Mouse (Mus musculus): ENCODE data around the gene Cpa4. TPM values are rescaled to one million over a fixed set of nuclear protein-coding genes. Genes with fewer than 3 reads are reported as not detected.

The Cpa4 gene
- polyA plus RNA-seq, 1 experiment from 2014 or later: 0.06 TPM

- H3K9ac ChIP-seq: no peak overlapping the region
- no peaks in the 10 kb centered on the region for H3K36me3 ChIP-seq (replicated peaks)
- H3K9me3 ChIP-seq (replicated peaks): no peaks in the 10 kb centered on the region
- H3K4me2 ChIP-seq: no peak overlapping the region
- H3K27ac ChIP-seq (replicated peaks): no peak overlapping the region
- no peak for ATAC-seq (ENCODE audit: insufficient read depth)
- no peaks in the 10 kb centered on the region for H3K27me3 ChIP-seq
- H3K4me1 ChIP-seq (replicated peaks): no peaks in the 10 kb centered on the region
- no peak overlapping the region for H3K4me3 ChIP-seq (replicated peaks)
- WGBS (ENCODE audit: insufficient replicate concordance): 63% methylated on average over 20 of the region's 20 CpGs
Observed at GRCm38 (mm10) chr6:30572456-30573311, 4.5 kb downstream of the Cpa4 start.

GRCm38 (mm10) chr6:30573380-30573779 is 5.2 kb downstream of the Cpa4 start:
- no peaks in the 10 kb centered on the region for H3K27me3 ChIP-seq
- no peak overlapping the region for H3K4me3 ChIP-seq (replicated peaks)
- no peak for ATAC-seq (ENCODE audit: insufficient read depth)
- H3K4me2 ChIP-seq: no peak overlapping the region
- WGBS (ENCODE audit: insufficient replicate concordance): 59% methylated on average over 5 of the region's 5 CpGs
- no peak overlapping the region for H3K27ac ChIP-seq (replicated peaks)
- H3K9me3 ChIP-seq (replicated peaks): no peaks in the 10 kb centered on the region
- H3K36me3 ChIP-seq (replicated peaks): no peaks in the 10 kb centered on the region
- no peak overlapping the region for H3K9ac ChIP-seq
- no peaks in the 10 kb centered on the region for H3K4me1 ChIP-seq (replicated peaks)

GRCm38 (mm10) chr6:30574945-30575344 is 6.8 kb downstream of the Cpa4 start:
- 75% methylated on average over 1 of the region's 1 CpGs for WGBS (ENCODE audit: insufficient replicate concordance)
- Histone ChIP-seq H3K9ac (no peak overlapping the region), H3K4me2 (no peak overlapping the region), H3K4me1 (replicated peaks) (no peaks in the 10 kb centered on the region), H3K27me3 (no peaks in the 10 kb centered on the region), H3K4me3 (replicated peaks) (no peak overlapping the region), H3K9me3 (replicated peaks) (no peaks in the 10 kb centered on the region), H3K27ac (replicated peaks) (no peak overlapping the region), H3K36me3 (replicated peaks) (no peaks in the 10 kb centered on the region)
- ATAC-seq (ENCODE audit: insufficient read depth): no peak

GRCm38 (mm10) chr6:30576477-30577203 is 8.5 kb downstream of the Cpa4 start:
- WGBS (ENCODE audit: insufficient replicate concordance): 65% methylated on average over 17 of the region's 17 CpGs
- no peak for ATAC-seq (ENCODE audit: insufficient read depth)
- H3K36me3 ChIP-seq (replicated peaks): no peaks in the 10 kb centered on the region
- no peak overlapping the region for H3K4me3 ChIP-seq (replicated peaks)
- H3K9me3 ChIP-seq (replicated peaks): no peaks in the 10 kb centered on the region
- H3K27me3 ChIP-seq: no peaks in the 10 kb centered on the region
- H3K4me2 ChIP-seq: no peak overlapping the region
- no peak overlapping the region for H3K9ac ChIP-seq
- H3K4me1 ChIP-seq (replicated peaks): no peaks in the 10 kb centered on the region
- H3K27ac ChIP-seq (replicated peaks): no peak overlapping the region

GRCm38 (mm10) chr6:30579961-30580840 is 12.0 kb downstream of the Cpa4 start:
- no peaks in the 10 kb centered on the region for H3K36me3 ChIP-seq (replicated peaks)
- H3K4me1 ChIP-seq (replicated peaks): no peaks in the 10 kb centered on the region
- no peak overlapping the region for H3K4me2 ChIP-seq
- no peak overlapping the region for H3K4me3 ChIP-seq (replicated peaks)
- H3K9ac ChIP-seq: no peak overlapping the region
- H3K9me3 ChIP-seq (replicated peaks): no peaks in the 10 kb centered on the region
- H3K27me3 ChIP-seq: no peaks in the 10 kb centered on the region
- no peak overlapping the region for H3K27ac ChIP-seq (replicated peaks)
- 66% methylated on average over 17 of the region's 17 CpGs for WGBS (ENCODE audit: insufficient replicate concordance)
- no peak for ATAC-seq (ENCODE audit: insufficient read depth)

GRCm38 (mm10) chr6:30580841-30581176 is 12.6 kb downstream of the Cpa4 start:
- Histone ChIP-seq H3K27ac (replicated peaks) (no peak overlapping the region), H3K27me3 (no peaks in the 10 kb centered on the region), H3K36me3 (replicated peaks) (no peaks in the 10 kb centered on the region), H3K4me3 (replicated peaks) (no peak overlapping the region), H3K4me1 (replicated peaks) (no peaks in the 10 kb centered on the region), H3K9ac (no peak overlapping the region), H3K9me3 (replicated peaks) (no peaks in the 10 kb centered on the region), H3K4me2 (no peak overlapping the region)
- no peak for ATAC-seq (ENCODE audit: insufficient read depth)
- WGBS (ENCODE audit: insufficient replicate concordance): 74% methylated on average over 8 of the region's 8 CpGs

GRCm38 (mm10) chr6:30586886-30587442 is 18.8 kb downstream of the Cpa4 start:
- Histone ChIP-seq H3K4me1 (replicated peaks) (no peaks in the 10 kb centered on the region), H3K9me3 (replicated peaks) (no peaks in the 10 kb centered on the region), H3K36me3 (replicated peaks) (no peaks in the 10 kb centered on the region), H3K4me3 (replicated peaks) (no peak overlapping the region), H3K4me2 (no peak overlapping the region), H3K27me3 (no peaks in the 10 kb centered on the region), H3K9ac (no peak overlapping the region), H3K27ac (replicated peaks) (no peak overlapping the region)
- WGBS (ENCODE audit: insufficient replicate concordance): 58% methylated on average over 7 of the region's 7 CpGs
- no peak for ATAC-seq (ENCODE audit: insufficient read depth)

GRCm38 (mm10) chr6:30589819-30590218 is 21.6 kb downstream of the Cpa4 start:
- H3K9me3 ChIP-seq (replicated peaks): no peaks in the 10 kb centered on the region
- no peak overlapping the region for H3K27ac ChIP-seq (replicated peaks)
- H3K4me2 ChIP-seq: no peak overlapping the region
- no peak for ATAC-seq (ENCODE audit: insufficient read depth)
- no peak overlapping the region for H3K9ac ChIP-seq
- no peak overlapping the region for H3K4me3 ChIP-seq (replicated peaks)
- H3K4me1 ChIP-seq (replicated peaks): no peaks in the 10 kb centered on the region
- H3K27me3 ChIP-seq: no peaks in the 10 kb centered on the region
- no peaks in the 10 kb centered on the region for H3K36me3 ChIP-seq (replicated peaks)
- WGBS (ENCODE audit: insufficient replicate concordance): 30% methylated on average over 2 of the region's 2 CpGs

- 42% methylated on average over 5 of the region's 5 CpGs for WGBS (ENCODE audit: insufficient replicate concordance)
- no peak for ATAC-seq (ENCODE audit: insufficient read depth)
- no peak overlapping the region for H3K4me3 ChIP-seq (replicated peaks)
- H3K9ac ChIP-seq: no peak overlapping the region
- H3K27ac ChIP-seq (replicated peaks): no peak overlapping the region
- H3K27me3 ChIP-seq: no peaks in the 10 kb centered on the region
- no peaks in the 10 kb centered on the region for H3K4me1 ChIP-seq (replicated peaks)
- H3K9me3 ChIP-seq (replicated peaks): no peaks in the 10 kb centered on the region
- no peak overlapping the region for H3K4me2 ChIP-seq
- H3K36me3 ChIP-seq (replicated peaks): no peaks in the 10 kb centered on the region
Observed at GRCm38 (mm10) chr6:30591851-30592404, 23.8 kb downstream of the Cpa4 start.

GRCm38 (mm10) chr6:30592417-30592974 is 24.3 kb downstream of the Cpa4 start:
- H3K9ac ChIP-seq: no peak overlapping the region
- H3K9me3 ChIP-seq (replicated peaks): no peaks in the 10 kb centered on the region
- H3K4me1 ChIP-seq (replicated peaks): no peaks in the 10 kb centered on the region
- H3K27me3 ChIP-seq: no peaks in the 10 kb centered on the region
- H3K4me3 ChIP-seq (replicated peaks): no peak overlapping the region
- ATAC-seq (ENCODE audit: insufficient read depth): no peak
- H3K4me2 ChIP-seq: no peak overlapping the region
- H3K36me3 ChIP-seq (replicated peaks): no peaks in the 10 kb centered on the region
- 57% methylated on average over 10 of the region's 10 CpGs for WGBS (ENCODE audit: insufficient replicate concordance)
- no peak overlapping the region for H3K27ac ChIP-seq (replicated peaks)

All from liver, embryonic 15.5 days (tissue).